Mouse (Mus musculus) heart, adult 2 months (tissue): Measurements from ENCODE around the gene Atrnl1.

Experiments
- CTCF ChIP-seq: fragments of 200-600 bp; IDR thresholded peaks from 2 replicates; pipeline ENCODE4 v1.8.1; 2022; ENCODE audit warnings: antibody characterized with exemption, mild to moderate bottlenecking, moderate library complexity
- EP300 ChIP-seq: fragments of 200-500 bp; IDR thresholded peaks from 2 replicates; pipeline ENCODE4 v1.6.1; 2011; ENCODE audit warnings: low read depth, low read length, control low read depth; ENCODE audit not compliant: insufficient read depth
- POLR2A ChIP-seq: fragments of 200-500 bp; IDR thresholded peaks from 2 replicates; pipeline ENCODE4 v1.6.1; 2011; ENCODE audit warnings: mild to moderate bottlenecking, low read depth, low read length, control low read depth; ENCODE audit not compliant: insufficient read depth

GRCm38 (mm10) chr19:58017468-58017867 lies 406.6 kb downstream of the Atrnl1 start:
- TF ChIP-seq POLR2A (no peak), CTCF (no peak), EP300 (0 out of 2 replicates have a peak, but pooled peaks have one; percentile 2)
